Mouse (Mus musculus) c-Kit-negative CD71-positive TER-119-positive erythroid progenitor cells, embryonic 14.5 days (primary cell): ENCODE data around the gene Abhd16a.
"Not testable (repeated sequence)": the region's sequence is repeated elsewhere in the genome, so short reads cannot be mapped to it uniquely, and the experiment has no call there.

Experiments
- DNase-seq: peaks from one replicate; pipeline ENCODE4 v3.0.0-alpha.2; 2013; ENCODE audit warnings: low read depth, low spot score

Abhd16a gene

DNA sequence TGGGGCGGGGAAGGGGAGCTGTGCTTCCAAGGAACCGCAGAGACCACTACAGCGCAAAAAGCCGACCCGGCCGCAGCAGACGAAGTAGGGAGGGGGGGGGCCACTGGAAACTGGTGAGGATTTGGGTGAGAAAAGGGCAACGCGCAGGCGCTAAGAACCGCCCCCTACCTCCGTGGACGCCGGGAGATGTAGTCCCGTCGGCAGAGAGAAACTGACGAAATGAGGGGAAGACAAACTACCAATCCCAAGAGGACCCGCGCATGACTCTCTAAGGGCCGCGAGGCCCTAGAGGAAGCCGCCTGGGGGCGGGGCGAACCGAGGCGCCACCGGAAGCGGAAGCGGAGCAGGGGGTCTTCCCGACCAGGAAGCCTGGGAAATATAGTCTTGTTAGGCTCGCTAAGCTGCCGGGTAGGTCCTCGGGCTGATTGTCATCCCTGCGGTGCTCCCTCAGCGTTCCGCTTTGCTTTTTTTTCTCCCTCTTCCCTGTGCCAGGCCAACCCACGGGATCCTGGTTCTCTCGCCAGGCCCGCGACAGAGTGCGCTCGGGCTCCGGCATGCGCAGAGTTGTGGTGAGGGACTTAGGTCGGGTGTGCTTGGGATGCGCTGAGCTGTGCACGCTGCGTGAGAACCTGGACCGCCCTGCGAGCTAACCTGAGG is 32.2 kb downstream of the Abhd16a start, which contains the start of gene Gpank1:
Gene Gpank1, plus strand, starts transcription at position 313 of the 657 bp plus-strand sequence.
- DNase-seq, result peak; percentile 91

DNA sequence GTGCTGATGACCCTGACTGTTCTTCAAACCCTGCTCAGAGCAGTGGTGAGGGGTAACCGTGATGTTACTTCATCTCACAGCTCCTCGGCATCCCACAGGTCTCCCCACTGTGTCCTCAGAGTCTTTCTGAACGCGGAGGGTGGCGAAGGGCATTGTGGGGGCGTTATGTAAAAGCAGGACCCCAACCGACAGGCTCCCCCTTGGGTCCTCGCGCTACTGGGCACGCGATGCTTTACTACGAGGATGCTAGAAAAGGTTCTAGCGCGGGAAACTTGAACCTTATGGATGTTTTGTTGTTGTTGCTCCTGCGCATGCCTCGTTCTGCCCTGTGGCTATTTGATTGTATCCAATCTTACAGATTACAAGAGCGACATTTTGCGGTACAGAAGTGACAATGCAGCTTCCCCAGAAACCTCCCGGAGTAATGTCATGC is 32.8 kb downstream of the Abhd16a start, which contains the start of gene Csnk2b:
Gene Csnk2b, minus strand, starts transcription at position 183 of the 433 bp plus-strand sequence.
- no peak for DNase-seq

DNA sequence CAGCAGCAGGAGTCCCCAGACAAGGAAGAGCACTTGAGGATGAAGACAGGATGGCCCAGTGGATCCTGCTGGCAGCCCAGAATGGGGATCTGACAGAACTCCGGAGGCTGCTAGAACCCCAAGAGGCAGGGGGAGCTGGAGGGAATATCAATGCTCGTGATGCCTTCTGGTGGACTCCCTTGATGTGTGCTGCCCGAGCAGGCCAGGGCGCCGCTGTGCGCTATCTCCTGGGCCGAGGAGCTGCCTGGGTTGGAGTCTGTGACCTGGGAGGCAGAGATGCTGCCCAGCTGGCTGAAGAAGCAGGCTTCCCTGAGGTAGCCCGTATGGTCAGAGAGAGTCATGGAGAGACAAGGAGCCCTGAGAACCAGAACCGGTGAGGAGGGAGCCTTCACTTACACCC is 34.2 kb downstream of the Abhd16a start:
- not testable (repeated sequence) for DNase-seq

DNA sequence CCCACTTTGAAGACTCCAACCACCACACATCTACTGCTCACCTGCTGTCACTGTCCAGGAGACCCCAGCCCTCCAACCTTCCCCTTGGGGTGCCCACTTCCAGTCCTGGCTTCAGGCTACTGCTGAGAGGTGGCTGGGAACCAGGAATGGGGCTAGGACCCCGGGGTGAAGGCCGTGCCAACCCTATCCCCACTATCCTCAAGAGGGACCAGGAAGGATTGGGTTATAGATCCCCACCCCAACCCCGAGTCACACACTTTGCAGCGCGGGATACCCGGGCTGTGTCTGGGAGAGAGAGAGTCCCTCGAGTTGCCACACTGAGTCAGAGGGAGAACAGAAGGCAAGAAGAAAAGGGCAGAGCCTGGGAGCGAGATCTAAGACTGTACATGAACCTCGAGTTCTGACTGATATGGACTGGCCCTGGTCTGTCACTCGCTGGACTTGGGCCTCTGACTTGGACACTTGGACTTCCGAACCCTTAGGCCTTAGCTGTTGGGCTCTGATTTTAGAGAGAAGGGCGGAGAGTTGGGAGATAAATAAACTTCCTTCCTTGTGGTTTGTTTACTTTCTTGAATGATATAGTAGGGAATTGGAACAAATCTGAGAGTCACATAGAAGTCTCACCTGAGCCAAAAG is 35.3 kb downstream of the Abhd16a start:
- not testable (repeated sequence) for DNase-seq

DNA sequence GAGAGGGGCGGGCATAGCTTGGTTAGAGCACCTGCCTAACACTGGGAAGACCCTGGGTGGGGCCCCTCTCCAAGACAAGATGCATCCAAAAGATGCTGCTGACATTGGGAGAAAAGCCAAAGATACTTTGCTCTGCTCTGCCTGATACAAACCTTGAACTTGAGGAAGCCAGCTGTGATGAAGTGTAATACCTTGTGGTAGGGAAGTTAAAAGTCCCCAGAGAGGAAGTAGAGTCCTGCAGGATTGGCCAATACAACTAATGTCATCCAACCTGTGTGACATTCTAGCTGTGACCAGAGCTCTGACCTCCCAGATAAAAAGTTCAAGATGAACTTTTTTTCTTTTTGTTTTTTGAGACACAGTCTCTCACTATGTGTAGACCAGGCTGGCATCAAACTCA is 36.0 kb downstream of the Abhd16a start:
- no peak for DNase-seq

DNA sequence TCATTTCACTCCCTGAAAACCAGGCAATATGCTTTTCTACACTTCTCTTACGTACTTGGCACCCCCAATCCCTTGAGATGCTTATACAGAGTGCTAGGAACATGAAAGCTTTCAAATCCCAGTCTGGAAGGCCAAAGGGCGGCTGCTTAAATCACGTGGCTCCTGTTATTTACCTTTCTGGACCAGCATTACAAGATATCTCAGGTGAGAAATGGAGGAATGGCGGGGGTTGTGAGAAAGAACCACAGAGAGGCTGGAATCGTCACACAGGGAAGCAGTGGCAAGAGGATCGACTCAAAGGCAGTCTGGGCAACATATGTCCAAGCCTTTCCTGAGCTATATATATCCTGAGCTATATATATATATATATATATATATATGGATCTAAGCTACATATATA is 36.5 kb downstream of the Abhd16a start:
- DNase-seq, result no peak

DNA sequence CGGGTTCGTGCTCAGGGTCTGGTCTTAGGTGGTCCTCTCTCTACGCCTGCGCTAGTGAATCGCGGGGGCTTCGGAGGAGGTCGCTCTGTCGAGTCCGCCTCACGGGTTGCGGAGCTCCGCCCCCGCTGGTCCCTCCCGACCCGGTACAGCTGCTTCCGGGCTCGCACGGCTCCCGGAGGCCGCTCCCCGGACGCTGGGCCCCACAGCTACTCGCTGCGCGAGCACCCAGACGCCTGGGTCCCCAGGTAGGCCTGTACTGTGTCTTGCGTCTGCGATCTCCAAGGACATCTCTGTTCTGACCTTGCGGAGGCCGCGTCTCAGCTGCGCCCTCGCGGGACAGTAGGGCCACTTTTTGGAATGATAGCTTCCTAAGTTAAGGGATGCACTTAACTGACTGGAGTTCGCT is 37.1 kb downstream of the Abhd16a start, which contains the start of gene D17H6S53E:
Gene D17H6S53E, plus strand, starts transcription at position 168 of the 406 bp plus-strand sequence.
- peak; percentile 61 for DNase-seq

DNA sequence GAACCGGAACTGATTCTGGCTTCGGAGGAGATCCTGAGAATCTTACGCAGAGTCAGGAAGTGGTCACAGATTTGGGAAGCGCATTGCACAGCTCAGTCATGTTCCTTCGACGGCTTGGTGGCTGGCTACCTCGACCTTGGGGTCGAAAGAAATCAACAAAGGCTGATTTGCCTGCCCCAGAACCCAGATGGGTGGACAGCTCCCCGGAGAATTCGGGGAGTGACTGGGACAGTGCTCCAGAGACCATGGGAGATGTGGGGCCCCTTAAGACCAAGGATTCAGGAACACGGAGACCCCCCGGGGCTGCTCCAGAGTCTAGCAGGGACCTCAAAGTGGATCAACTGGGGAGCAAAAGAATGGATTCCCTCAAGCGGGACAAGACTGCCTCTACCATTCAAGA is 38.0 kb downstream of the Abhd16a start:
- DNase-seq, result no peak

DNA sequence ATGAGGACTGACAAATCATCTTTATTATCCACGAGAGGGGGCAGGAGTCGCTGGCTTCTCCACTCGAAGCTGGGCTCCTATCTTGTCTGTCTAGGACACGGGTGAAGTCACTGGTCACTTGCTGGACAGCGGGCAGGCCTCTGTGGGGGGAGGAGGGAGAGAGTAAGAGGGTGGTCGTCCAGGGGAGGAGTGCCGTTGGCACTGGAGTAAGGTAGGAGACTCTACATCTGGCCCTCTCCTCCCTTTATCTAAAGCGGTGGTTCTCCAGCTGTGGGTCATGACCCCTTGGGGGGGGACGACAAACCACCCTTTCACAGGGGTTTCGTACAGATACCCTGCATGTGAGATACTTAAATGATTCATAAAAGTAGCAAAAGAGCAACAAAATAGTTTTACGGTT is 39.9 kb downstream of the Abhd16a start:
- no peak for DNase-seq

DNA sequence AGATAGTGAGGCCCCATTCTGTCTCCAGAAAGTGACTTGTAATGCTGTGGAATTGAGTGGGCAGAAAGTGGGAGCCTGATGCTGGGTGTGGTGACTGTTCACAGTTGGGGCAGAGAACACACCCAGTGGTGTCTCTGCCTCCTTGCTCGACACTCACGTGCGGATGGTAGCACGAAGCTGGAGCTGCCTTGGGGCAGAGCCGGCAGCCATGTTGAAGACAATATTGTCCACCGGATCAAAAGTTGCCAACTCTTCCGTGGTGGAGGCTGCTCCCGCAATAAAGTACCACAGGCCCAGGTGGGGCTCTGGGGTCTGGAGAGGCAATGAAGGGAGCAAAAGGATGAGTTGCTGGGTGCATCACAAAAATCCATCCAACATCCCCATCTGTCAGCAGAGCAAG is 42.0 kb downstream of the Abhd16a start:
- no peak for DNase-seq

DNA sequence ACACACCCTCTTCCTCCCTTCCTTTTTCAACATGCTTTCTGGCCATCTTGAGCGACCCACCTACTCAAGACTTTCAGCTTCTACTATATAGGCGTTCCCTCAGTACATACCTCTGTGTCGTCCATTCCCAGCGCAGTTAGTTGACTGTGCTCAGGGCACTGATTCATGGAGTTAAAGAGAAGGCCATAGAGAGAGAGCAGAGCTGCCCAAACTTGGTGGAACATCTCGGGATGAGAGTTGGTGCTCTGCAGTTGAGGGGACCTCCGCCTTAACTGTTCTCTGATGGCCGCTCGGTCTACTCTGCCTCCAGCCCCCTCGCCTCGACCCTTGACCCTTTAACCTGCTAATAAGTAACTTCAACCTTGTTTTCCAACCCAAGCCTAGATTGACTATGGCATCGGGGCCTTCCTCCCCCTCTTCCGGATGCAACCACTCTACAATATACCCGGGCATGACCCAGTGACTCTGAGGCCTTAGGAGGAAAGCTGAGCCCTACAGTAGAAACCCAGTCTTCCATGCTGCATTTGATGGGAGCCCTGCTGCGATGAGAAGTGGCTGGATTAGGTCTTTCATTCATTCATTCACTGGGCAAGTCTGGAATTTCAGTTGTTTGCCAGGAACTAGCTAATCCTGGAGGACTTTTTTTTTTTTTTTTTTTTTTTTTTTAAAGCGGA is 42.6 kb downstream of the Abhd16a start, which contains the start of gene Apom:
Gene Apom, minus strand, starts transcription at position 551 of the 674 bp plus-strand sequence.
- no peak for DNase-seq

DNA sequence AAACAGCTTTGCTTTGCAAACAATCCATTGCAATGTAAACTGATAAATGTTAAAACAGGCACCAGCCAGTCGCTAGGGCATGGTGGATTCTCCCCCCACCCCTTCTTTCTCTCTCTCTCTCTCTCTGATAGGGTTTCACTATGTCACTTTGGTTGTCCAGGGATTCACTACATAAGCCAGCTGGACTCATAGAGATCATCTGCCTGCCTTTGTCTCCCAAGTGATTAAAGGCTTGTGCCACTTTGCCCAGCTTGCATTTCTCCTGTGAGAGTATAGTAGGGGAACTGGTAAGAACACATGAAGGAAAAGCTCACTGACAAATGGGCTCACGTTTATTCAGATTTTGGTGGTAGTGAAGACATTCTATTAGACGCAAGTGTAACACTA is 43.1 kb downstream of the Abhd16a start:
- no peak for DNase-seq

DNA sequence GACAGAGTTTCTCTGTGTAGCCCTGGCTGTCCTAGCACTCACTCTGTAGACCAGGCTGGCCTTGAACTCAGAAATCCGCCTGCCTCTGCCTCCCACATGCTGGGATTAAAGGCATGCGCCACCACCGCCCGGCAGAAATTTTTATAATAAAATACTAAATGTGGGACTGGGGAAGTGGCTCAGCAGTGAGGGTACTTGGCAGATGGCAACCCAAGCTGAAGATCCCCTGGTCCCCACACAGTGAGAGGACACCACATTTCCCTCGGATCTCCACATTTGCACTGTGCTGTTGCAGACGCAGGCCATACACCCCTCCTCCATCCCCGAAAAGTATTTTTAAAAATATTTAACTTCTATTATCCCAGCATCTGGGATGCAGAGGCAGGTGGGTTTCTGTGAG is 44.5 kb downstream of the Abhd16a start:
- no peak for DNase-seq

DNA sequence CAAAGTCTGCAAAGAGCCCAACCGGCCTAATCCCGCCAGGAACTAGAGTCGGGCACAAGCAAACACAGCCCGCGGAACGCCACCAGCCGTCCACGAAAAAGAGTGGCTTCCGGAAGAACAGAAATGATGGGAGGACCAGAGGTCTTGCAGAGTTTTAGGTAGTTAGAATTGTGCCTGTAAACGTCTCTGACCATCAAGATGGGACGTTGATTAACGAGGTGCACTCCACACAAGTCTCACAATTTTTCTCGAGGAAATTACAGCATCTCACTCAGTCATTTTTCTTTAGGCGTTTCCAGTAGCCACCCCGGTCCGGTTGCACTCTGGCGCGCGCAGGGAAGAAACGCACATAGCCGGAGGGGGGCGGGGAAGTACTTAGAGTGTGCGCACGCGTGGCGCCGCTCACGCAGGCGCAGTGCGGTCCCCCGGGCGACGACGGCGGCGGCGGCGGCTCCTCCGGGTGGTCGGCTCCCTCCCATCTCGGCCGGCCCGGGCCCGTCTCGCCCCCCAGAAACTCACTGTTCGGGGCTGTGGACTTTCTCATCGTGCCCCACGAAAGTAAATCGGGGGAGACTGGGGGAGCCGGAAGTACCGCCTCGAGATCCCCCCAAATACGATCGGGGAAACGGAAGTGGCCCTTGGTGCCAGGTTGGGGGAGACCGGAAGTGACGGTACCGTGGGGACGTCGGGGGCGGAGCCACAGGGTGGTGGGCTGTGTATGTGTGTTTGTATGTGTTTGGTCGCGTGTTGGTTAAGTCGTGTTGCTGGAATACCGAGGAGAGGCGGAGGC is 45.9 kb downstream of the Abhd16a start, which contains the start of gene Bag6:
Gene Bag6, plus strand, starts transcription at position 378 of the 790 bp plus-strand sequence.
- DNase-seq, result peak; percentile 90

DNA sequence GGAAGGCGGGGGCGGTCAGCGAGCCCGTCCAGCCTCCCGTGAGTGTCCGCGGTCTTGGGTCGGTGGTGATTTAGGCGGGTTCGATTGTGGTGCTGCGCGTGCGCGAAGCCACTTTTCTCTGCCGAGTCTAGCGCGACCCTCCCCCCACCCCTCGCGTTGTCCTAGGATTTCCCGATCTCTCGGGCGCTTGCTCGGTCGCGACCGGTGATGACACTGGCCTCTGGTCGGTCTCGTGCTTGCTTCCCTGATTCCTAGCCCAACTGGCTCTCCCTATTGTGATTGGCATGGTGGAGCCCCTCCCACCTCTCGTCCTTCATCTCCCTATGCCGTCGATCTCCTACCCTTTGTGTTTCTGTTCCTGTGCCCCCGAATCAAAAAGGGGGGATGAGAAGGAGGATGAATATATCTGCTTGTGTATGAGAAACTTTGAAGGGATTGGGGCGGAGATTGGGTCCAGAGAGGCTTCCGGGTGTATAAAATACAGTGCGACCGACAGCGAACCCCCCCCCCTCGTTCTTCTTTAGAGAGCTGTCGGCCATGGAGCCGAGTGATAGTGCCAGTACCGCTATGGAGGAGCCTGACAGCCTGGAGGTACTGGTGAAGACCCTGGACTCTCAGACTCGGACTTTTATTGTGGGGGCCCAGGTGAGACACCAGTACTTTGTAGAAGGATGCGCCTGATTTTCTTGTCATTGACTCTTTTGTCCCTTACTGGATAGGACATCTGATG is 46.7 kb downstream of the Abhd16a start:
- DNase-seq, result peak; percentile 49

DNA sequence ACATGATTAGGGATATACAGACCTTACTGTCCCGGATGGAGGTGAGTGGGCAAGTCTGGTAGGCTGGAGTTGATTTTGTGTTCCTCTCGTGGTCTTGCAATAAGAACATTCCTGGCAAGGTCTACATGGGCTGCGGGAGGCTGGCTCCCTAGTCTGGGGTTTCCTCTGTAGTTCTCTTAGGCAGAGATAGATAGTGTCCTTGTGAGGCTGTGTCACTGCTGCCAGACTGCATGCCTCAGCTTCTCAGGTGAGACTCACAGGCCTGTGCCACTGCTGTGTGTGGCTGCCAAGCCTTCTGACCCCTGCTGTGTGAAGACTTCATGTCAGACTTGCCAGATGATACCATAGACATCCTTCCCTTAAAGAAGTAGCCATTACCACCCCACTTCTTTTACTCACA is 50.2 kb downstream of the Abhd16a start:
- DNase-seq, result no peak

DNA sequence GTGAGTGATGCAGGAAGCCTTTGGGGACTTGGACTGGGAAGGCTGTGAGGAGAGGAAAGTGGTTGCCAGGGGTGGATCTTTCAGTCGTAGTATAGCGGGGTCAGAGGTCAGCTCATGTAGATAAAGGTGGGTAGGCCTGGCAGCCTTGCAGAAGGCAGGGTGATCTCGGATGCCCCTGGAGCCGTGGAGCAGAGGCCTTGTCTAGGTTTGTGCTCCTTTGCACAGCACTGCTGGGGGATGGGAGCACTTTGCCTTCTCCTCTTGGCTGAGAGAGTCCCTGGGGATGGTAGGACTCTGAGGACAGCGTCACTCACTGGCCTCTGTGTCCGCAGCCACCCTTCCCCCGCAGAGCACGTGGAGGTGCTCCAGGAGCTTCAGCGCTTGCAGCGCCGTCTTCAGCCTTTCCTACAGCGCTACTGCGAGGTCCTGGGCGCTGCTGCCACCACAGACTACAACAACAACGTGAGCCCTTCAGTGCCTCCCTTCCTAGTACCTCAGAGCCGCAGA is 51.5 kb downstream of the Abhd16a start:
- DNase-seq, result no peak

DNA sequence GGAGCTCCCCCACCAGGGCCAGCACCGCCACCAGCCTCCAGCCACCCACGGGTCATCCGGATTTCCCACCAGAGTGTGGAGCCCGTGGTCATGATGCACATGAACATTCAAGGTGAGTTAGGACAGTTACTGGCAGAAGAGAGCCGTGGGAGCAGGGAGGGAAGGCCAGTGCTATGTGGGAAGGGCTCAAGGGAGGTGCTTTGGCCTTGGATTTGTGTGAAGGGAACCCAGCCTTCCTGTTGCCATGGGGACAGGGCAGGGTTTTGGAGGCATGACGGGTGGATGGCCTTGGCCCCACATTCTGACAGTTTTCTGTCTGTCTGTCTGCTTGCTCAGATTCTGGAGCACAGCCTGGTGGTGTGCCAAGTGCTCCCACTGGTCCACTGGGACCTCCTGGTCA is 52.9 kb downstream of the Abhd16a start:
- DNase-seq, result no peak

DNA sequence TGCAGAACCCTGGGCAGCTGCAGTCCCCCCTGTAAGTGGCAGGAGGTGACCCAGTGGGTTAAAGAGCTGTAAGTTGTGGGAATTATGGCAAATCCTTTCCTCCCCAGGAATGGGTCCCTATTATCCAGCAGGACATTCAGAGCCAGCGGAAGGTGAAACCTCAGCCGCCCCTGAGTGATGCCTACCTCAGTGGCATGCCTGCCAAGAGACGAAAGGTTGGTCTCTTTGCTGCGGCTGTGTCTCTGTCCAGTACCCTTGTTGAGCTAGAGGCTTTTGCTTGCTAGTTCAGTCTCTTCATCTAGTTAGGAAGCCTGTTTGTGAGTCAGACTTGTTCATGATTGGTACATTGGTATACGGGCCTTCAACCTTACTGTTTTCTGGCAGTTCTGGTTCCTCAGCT is 57.1 kb downstream of the Abhd16a start:
- no peak for DNase-seq

DNA sequence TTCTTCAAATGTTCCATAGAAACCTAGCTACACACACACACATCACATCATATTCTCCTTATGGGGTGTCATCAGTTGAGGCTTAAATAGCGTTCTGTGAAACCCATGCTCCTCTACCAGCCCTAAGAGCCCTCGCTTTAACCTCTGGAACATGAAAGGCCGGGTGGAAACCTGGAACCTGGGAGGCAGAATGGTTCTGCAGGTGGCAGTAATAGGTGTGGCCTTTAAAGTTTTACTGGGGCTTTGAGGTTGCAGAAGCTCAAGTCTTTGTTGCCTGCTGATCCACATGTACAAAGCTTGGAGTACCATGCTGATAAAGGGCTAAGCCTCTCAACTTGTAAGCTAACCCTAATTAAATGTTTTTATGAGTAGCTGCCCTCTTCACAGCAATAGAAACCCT is 58.3 kb downstream of the Abhd16a start:
- DNase-seq, result no peak
